Mouse (Mus musculus) neural tube, embryonic 10.5 days (tissue): ENCODE measurements around the gene Erh.

Source experiments
- DNase-seq: peaks from one replicate; pipeline ENCODE4 v3.0.0-alpha.2; 2017; ENCODE audit warnings: low spot score; ENCODE audit errors: extremely low spot score

Gene Erh

GRCm38 (mm10) chr12:80643693-80644505 lies at the start of gene Erh, which contains the start of gene Slc39a9:
Gene Erh, minus strand, starts transcription at chr12:80644341.
Gene Slc39a9, plus strand, starts transcription at chr12:80643883.
- peak; percentile 92 for DNase-seq

GRCm38 (mm10) chr12:80693700-80694099 lies 49.6 kb upstream of the Erh start:
- no peak for DNase-seq

DNA sequence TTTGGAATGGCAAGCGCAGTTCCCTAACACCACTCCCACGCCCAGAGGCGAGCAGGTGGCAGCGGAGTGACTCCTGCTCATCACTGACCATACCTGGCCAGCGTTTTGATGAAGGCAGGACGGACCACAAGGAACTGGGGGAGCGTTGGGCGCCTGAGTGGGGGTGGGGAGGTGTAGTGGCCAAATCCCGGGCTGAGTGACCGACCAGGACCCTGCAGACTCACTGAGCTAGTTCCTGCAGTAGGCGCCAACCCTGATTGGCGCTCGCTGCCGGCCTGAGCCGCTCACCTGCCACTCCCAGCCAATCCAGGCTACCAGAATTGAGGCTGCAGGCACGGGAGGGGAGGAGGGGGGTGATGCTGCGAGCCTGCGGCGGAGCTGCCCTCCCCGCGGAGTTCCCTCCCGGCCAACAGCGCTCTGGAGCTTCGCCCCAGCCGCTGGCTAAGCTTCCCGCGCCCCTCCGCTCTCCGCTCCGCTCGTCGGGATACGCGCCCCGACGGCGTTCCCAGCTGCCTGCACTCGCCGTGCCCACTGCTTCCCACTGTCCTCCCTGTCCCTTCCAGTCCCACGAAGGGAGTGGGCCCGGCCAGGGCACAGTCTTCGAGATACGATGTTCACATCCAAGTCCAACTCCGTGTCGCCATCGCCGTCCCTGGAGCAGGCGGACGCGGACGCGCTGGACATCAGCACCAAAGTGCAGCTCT lies 48.3 kb upstream of the Erh start, which contains the start of gene Plekhd1:
Plekhd1 (plus strand) TSS at position 323 of the 704 bp plus-strand sequence.
- peak; percentile 60 for DNase-seq

- no peak for DNase-seq
Measured at GRCm38 (mm10) chr12:80691671-80692091, 47.5 kb upstream of the Erh start.

DNA sequence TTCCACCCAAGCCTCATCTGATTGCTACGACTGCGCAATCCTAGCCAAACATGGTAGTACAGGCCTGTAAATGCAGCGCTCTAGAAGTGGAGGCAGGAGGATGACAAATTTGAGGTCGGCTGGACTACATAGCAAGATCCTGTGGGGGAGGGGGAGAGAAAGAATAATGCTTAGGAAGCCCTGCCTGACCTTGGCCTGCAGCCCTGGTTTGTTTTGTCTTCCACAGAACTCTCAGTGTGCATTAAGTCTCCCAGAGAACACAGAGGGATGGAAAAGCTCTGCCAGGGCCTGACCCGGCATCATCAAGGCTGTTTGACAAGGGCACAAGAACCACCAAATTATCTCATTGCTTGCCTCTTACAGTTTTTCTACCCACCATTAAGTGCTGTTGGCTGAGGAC lies 45.6 kb upstream of the Erh start:
- DNase-seq = no peak

DNA sequence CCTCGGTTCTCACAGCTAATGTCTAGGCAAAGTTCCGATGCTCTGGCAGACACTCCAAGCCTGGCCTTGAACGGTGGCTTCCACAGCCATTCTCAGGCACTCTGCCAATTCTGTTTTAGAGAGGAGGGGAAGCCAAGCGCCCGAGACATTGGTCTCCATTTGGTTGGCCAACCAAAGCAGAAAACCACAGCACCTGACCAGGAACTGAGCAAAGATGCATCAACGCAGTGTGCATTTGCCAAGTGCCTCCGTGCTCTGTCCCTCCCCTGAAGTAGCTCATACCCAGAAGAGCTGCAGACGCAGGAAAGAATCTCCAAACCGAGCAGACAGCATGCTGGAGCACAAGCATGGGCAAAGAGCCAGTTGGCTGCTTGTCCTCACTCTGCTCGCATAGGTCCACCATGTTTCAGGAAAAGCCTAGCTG lies 43.7 kb upstream of the Erh start:
- DNase-seq = no peak

- no peak for DNase-seq
Measured at GRCm38 (mm10) chr12:80684316-80684715, 40.2 kb upstream of the Erh start.

DNA sequence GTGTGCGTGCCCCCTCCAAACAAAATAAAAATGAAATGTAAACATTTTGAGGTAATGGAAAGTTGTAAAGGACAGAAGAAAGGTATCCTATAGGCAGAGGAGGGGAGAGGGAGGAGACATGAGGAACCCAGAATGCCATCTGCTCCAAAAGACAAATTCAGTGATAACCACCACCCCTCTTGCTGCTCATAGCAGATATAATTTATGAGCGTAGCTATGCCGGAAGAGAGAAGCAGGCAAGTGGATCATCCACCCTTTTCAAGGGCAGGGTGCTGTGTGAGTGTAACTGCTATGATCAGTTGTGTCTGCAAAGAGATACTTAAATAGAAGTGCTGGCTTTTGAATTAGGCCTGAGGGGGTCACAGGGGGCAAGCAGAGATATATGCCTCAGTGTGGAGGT lies 39.4 kb upstream of the Erh start:
- no peak for DNase-seq

DNA sequence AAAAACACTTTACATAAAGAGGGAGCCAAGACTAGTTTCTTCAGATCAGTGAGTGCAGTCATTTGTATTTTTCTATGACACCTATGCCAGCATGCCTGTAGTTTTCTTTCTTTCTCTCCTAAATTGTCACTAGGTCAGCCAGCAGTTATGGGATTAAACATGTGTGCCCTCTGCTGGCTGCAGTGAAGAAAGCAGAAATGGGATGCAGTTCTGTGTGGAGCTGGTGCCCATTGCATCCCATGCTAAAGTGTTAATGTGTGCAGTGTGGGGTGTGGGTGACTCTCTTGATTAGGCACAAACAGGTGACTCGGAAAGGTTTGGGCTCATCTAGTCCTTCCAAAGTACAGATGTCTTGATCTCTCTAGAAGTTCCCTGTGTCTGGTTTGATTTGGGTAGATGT lies 37.2 kb upstream of the Erh start:
- DNase-seq = no peak

DNA sequence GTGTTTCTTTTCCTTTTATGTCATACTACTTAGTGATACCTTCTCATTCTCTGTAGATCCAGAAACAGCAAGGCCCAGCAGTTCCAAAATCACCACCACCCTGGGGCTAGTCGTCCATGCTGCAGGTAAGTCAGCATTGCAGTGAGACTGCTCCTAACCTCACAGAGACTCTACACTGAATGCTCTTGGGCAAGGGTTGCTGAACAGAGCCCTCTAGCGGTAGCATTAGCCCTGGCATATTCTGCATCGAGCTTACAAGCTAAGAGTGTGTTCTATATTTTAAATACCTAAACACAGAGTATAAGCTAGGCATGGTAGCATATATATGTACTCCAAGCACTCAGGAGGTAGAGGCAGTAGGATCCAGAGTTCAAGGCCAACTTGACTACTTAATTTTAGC lies 29.0 kb upstream of the Erh start:
- DNase-seq = peak; percentile 31

DNA sequence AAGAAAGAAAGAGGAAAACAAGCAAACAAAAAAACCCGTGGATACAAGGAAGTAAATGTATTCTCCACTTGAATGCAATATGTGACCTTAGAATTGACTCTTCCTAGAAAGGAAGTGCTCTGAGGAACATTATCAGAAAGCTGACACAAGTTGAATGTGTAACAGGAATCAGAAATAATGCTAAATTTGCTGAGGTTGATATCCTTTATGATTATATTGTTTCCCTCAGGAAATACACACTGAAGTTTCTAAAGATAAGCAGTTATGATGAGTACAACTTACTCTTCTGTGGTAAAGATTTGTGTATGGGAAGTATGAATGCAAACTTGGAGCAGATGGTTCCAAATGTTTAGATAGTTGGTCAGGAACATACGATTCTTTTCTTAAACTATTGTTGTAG lies 24.2 kb upstream of the Erh start:
- DNase-seq = no peak

DNA sequence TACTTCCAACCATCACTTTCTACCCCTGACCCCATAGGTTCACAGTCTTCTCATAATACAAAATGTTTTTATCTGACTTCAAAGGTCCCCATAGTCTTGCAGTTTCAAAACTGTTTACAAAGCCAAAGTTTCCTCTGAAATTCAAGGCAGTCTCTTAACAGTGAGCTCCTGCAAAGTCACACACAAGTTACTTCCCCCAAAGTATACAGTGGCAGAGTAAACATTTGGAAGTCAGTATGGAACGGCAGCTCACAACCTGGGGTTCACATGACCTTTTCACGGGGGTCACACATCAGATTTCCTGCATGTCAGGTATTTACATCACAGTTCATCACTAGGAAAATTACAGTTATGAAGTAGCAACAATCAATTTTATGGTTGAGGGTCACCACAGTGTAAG lies 19.8 kb upstream of the Erh start:
- no peak for DNase-seq

DNA sequence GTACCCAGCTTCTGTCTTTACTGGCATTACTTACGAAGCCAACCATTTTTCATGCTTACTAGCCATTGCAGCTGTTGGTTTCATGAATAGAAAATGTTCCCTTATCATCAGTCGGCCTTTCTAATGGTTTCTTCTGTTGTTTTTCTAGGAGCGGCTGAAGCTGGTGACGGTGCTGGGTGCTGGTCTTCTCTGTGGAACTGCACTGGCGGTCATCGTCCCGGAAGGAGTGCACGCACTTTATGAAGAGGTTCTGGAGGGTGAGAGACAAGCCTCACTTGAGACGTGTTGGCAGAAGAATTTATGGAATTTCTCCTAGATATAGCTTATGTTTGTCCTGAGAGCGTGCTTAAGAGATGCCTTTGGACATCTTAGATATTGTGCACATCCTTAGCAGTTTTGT lies 18.2 kb upstream of the Erh start:
- no peak for DNase-seq

DNA sequence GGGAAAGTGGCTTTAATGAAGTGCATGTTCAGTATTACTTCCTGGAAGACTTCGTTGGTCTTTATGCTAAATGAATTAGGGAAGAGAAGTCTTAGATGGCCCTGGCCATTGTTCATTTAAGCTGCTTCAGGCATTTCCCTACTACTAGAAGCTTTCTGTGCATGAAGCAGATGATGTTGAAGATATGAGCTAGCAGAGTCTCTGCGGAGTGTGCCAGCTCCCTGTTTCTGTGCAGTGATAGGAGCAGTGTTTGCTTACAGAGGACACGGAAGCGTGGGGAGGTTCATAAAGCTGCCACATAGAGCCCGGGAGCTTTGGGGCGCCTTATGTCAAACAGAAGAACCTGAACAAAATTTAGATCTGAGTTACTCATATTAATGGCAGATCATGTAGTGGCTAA lies 14.5 kb upstream of the Erh start:
- DNase-seq = no peak

DNA sequence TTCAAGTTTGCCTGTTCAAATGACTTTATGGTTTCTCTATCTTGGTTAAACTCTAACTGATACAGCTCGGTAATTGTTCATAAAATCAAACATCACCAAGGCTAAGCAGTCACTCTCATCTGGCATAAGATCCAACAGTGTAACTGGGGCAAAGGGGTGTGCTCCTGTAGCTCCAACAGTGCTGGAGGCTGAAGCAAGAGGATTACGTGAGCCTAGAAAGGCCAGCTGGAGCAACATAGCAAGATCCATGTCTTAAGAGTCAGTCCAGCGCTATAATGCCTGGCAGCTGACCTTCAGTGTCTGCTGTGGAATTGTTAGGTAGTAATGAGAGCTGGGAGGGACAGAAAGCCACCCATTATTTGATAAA lies 10.5 kb upstream of the Erh start:
- DNase-seq = no peak

DNA sequence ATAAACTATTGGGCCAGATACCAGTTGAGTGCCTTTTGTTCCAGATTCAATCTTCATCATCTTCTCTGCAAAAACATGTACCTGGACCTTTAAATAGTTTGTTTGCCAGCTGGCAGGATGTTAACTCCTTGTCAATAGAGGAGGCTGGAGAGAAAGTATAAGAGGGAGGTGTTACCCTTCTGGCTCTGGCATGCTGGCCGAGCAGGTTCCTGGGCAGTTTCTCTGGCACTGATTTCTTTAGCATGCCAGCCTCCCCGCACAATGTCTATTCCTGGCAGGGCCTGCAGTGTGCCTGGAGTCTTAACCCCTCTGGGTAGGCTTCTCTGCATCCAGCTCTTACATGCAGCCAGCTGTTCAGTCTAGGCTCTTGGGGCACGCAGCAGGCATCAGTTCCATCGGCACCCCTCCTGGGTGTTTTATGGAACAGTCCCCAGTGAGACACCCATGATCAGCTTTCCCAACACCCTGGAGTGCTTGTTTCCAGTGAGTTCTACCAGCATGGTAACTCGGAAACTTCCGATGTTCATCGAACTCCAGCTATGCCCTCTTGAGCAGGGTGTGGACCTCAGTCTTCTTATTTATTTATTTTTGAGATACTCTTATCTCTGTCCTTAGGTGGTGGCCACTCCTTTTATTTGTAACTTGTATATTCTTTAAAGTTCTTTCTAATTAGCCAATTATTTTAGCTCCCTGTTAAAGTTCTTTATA lies 10.0 kb upstream of the Erh start:
- no peak for DNase-seq

DNA sequence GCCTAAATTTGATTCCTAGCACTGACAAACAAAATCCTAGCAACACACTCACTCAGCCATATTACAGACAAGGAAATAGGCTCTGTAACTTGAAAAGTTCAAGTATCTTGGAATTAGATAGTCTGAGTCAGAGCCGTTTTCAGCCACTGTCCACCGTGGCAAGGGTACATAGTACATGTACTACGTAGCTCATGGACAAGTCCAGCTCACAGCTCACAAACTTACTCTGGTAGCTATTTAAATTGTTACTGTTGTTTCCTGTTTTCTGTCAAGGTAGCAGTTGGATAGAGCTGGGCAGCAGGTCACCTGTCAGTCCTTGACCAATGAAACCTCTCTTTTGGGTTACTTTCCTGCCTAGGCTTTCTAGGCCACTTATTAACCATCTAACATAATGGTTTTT lies 2.2 kb upstream of the Erh start:
- DNase-seq = no peak

GRCm38 (mm10) chr12:80644506-80644868 lies 346 bp upstream of the Erh start:
- peak; percentile 26 for DNase-seq

GRCm38 (mm10) chr12:80642725-80643692 lies 1.1 kb downstream of the Erh start:
- DNase-seq = peak; percentile 77

DNA sequence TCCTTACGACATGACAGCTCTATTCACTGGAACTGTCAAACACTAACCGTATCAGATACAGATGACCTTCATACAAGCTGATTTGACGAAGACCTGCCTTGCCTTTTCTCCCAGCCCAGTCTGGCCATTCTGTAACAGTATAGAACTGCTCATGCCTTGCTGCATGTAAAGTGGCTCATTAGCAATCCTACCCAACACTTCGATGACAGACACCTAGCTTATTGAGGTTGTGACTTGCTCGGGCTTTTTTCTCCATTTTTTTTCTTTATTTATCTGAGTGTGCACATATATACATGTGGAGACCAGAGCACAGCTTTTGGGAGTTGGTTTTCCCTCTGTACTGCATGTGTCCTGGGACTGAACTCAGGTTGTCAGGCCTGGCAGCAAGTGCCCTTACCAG lies 12.4 kb downstream of the Erh start:
- no peak for DNase-seq

DNA sequence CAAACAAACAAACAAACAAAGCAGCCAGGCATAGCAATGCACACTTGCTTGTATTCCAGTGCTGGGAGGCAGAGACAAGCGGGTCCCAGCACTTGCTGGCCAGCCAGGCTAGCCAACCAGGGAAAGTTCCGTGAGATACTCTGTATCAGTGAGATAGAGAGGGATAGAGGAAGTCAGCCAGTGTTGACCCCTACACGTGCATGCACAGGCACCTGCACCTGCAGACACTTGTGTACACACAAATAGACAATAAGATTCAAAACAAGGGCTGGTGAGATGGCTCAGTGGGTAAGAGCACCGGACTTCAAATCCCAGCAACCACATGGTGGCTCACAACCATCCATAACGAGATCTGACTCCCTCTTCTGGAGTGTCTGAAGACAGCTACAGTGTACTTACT lies 23.6 kb downstream of the Erh start:
- DNase-seq = no peak
